Mouse (Mus musculus) embryonic stem cell, embryonic (primary cell): Measurements from ENCODE around the gene Usp31.

Experiments used
- CTCF ChIA-PET, 4 experiments: fragments of 300-600 bp in 2 of 4; fragments of 350-600 bp in 2 of 4; sonication (Branson Sonifier 250); formaldehyde crosslinking; loops; one replicate each; lab custom pipeline; 2022; ENCODE audit warnings: inconsistent platforms in 2 of 4; lab: Charles Lee
- POLR2A ChIA-PET, 4 experiments: fragments of 300-600 bp in 2 of 4; fragments of 350-600 bp in 2 of 4; sonication (Branson Sonifier 250); formaldehyde crosslinking; loops; one replicate each; lab custom pipeline; 2022; ENCODE audit warnings: antibody characterized with exemption in 4 of 4, inconsistent platforms in 1 of 4; lab: Charles Lee

Usp31 gene

GRCm38 (mm10) chr7:121685140-121685984, 21.7 kb downstream of the Usp31 start:
- CTCF ChIA-PET: interaction anchor here in 1 of 4 experiments (0.5 kb wide), 1 partner anchor 805 kb away, joined by 3 read pairs; no protein-coding TSS in a partner anchor
- POLR2A ChIA-PET: no interaction called here

- ChIA-PET POLR2A (interaction anchor here in 1 of 4 experiments (1.0 to 1.4 kb wide), 2 partner anchors 14 to 24 kb away, joined by 3 to 5 read pairs; no protein-coding TSS in a partner anchor), CTCF (no interaction called here)
Measured at GRCm38 (mm10) chr7:121681191-121681590, 25.9 kb downstream of the Usp31 start.

GRCm38 (mm10) chr7:121677105-121677753, 29.8 kb downstream of the Usp31 start:
- POLR2A ChIA-PET: interaction anchor here in 1 of 4 experiments (1.3 kb wide), 1 partner anchor 65 kb away, joined by 3 read pairs; no protein-coding TSS in a partner anchor
- CTCF ChIA-PET: no interaction called here

GRCm38 (mm10) chr7:121660705-121661104, 46.3 kb downstream of the Usp31 start:
- ChIA-PET CTCF (no interaction called here), POLR2A (no interaction called here)

- POLR2A ChIA-PET: interaction anchor here in 1 of 4 experiments (0.8 kb wide), 1 partner anchor 12 kb away, joined by 3 read pairs; no protein-coding TSS in a partner anchor
Measured at GRCm38 (mm10) chr7:121658866-121659265, 48.2 kb downstream of the Usp31 start.

GRCm38 (mm10) chr7:121654675-121655074, 52.4 kb downstream of the Usp31 start:
- CTCF ChIA-PET: no interaction called here
- POLR2A ChIA-PET: interaction anchor here in 1 of 4 experiments (0.6 kb wide), 1 partner anchor 779 kb away, joined by 3 read pairs; no protein-coding TSS in a partner anchor

More at GRCm38 (mm10) chr7:121658866-121659265, 48.2 kb downstream of the Usp31 start:
- CTCF ChIA-PET: no interaction called here

- ChIA-PET CTCF (interaction anchor here in 2 of 4 experiments (0.9 to 1.0 kb wide), 2 partner anchors 11 kb away, joined by 4 read pairs; no protein-coding TSS in a partner anchor), POLR2A (interaction anchor here in 1 of 4 experiments (1.1 to 1.2 kb wide), 2 partner anchors 11 kb away, joined by 3 read pairs; no protein-coding TSS in a partner anchor)
Measured at GRCm38 (mm10) chr7:121652629-121653028, 54.4 kb downstream of the Usp31 start.

- ChIA-PET CTCF (interaction anchor here in 1 of 4 experiments (0.5 to 1.2 kb wide), 3 partner anchors 9 to 56 kb away, joined by 3 to 10 read pairs (median 7); partner anchors contain the start of gene Usp31), POLR2A (no interaction called here)
Measured at GRCm38 (mm10) chr7:121650724-121651123, 56.3 kb downstream of the Usp31 start.

- CTCF ChIA-PET: interaction anchor here (0.5 to 2.1 kb wide), 43 partner anchors 9 to 706 kb away, joined by 3 to 10 read pairs (median 3); partner anchors contain the start of genes Hs3st2 (in 2 of the 4) and Scnn1g (in 1 of the 4)
- POLR2A ChIA-PET: interaction anchor here in 1 of 4 experiments (0.5 to 1.2 kb wide), 4 partner anchors 10 to 650 kb away, joined by 3 read pairs; no protein-coding TSS in a partner anchor
Measured at GRCm38 (mm10) chr7:121640998-121641762, 65.9 kb downstream of the Usp31 start.

- POLR2A ChIA-PET: no interaction called here
Measured at GRCm38 (mm10) chr7:121636732-121637131, 70.3 kb downstream of the Usp31 start.

GRCm38 (mm10) chr7:121634236-121634635, 72.8 kb downstream of the Usp31 start:
- POLR2A ChIA-PET: interaction anchor here in 1 of 4 experiments (2.5 kb wide), 1 partner anchor 14 kb away, joined by 6 read pairs; no protein-coding TSS in a partner anchor
- CTCF ChIA-PET: no interaction called here

More at GRCm38 (mm10) chr7:121636732-121637131, 70.3 kb downstream of the Usp31 start:
- CTCF ChIA-PET: interaction anchor here in 1 of 4 experiments (0.7 kb wide), 1 partner anchor 180 kb away, joined by 3 read pairs; no protein-coding TSS in a partner anchor

GRCm38 (mm10) chr7:121622835-121623420, 84.1 kb downstream of the Usp31 start:
- CTCF ChIA-PET: no interaction called here
- POLR2A ChIA-PET: no interaction called here

GRCm38 (mm10) chr7:121622433-121622832, 84.6 kb downstream of the Usp31 start:
- POLR2A ChIA-PET: no interaction called here
- CTCF ChIA-PET: interaction anchor here in 1 of 4 experiments (0.6 kb wide), 1 partner anchor 1421 kb away, joined by 5 read pairs; no protein-coding TSS in a partner anchor

- CTCF ChIA-PET: no interaction called here
- POLR2A ChIA-PET: interaction anchor here in 1 of 4 experiments (0.7 to 1.0 kb wide), 2 partner anchors 10 to 226 kb away, joined by 3 to 4 read pairs; no protein-coding TSS in a partner anchor
Measured at GRCm38 (mm10) chr7:121601697-121602096, 105.4 kb downstream of the Usp31 start.

- ChIA-PET CTCF (interaction anchor here in 1 of 4 experiments (1.1 kb wide), 1 partner anchor 1499 kb away, joined by 3 read pairs; no protein-coding TSS in a partner anchor), POLR2A (interaction anchor here in 1 of 4 experiments (0.9 kb wide), 1 partner anchor 299 kb away, joined by 3 read pairs; no protein-coding TSS in a partner anchor)
Measured at GRCm38 (mm10) chr7:121596401-121596800, 110.7 kb downstream of the Usp31 start.

- ChIA-PET POLR2A (no interaction called here), CTCF (interaction anchor here in 2 of 4 experiments (0.6 to 1.1 kb wide), 2 partner anchors 476 to 1498 kb away, joined by 3 to 6 read pairs; no protein-coding TSS in a partner anchor)
Measured at GRCm38 (mm10) chr7:121595496-121595895, 111.6 kb downstream of the Usp31 start.

GRCm38 (mm10) chr7:121595085-121595484, 112.0 kb downstream of the Usp31 start:
- ChIA-PET CTCF (interaction anchor here in 2 of 4 experiments (0.5 to 0.6 kb wide), 2 partner anchors 282 to 476 kb away, joined by 3 to 6 read pairs; no protein-coding TSS in a partner anchor), POLR2A (no interaction called here)
